Comparison of ENCODE assay signal across 14 mouse cellular contexts in genomic region chr3:65802868-65803267, GRCm38 (mm10).
A peak's percentile ranks its signal among the peaks of the same experiment; 100 is the strongest.
DNase-seq lines count a peak whose midpoint lies in the region; ATAC-seq and TF ChIP-seq lines count a peak whose summit lies in the region.
"Had no signal": no experiment of that assay in that cellular context is flagged by ENCODE, and none has a peak within 500 bp of the region (broad histone marks: within the 10 kb centered on the region; RNA-seq: fewer than 3 reads in every experiment).

No protein-coding gene starts in this region.

- intact Hi-C loops in gastrocnemius, postnatal 14 days (cut with DNase I; ENCODE audit: low total_unique reads): no loop called here
- intact Hi-C loops in left cerebral cortex, adult 2 months (cut with DNase I): no loop called here

- H3K27ac ChIP-seq in heart, embryonic 12.5 days (ENCODE audit: poor library complexity, severe bottlenecking): no peak overlapping the region
- H3K27ac ChIP-seq in lung, postnatal 0 days (ENCODE audit: low read length): no peak overlapping the region
- H3K27ac ChIP-seq in left cerebral cortex, adult 2 months: no peak overlapping the region
- H3K27ac ChIP-seq: hindbrain, embryonic 12.5 days had no signal

- H3K27me3 ChIP-seq in heart, embryonic 12.5 days (replicated peaks): no peaks in the 10 kb centered on the region
- no peaks in the 10 kb centered on the region for H3K27me3 ChIP-seq in lung, postnatal 0 days (replicated peaks; ENCODE audit: insufficient read depth, low read length)
- H3K27me3 ChIP-seq: hindbrain, embryonic 12.5 days had no signal

- no peaks in the 10 kb centered on the region for H3K4me1 ChIP-seq in heart, embryonic 12.5 days (replicated peaks)
- no peaks in the 10 kb centered on the region for H3K4me1 ChIP-seq in lung, postnatal 0 days (ENCODE audit: insufficient read depth, low read depth, low read length)
- H3K4me1 ChIP-seq: hindbrain, embryonic 12.5 days had no signal

- ATAC-seq in heart, embryonic 12.5 days (ENCODE audit: insufficient number of reproducible peaks, low FRiP score): no peak
- peak; percentile 74 for ATAC-seq in lung, postnatal 0 days
- no peak for ATAC-seq in megakaryocyte progenitor cell, adult 5-6 weeks (replicated peaks; ENCODE audit: poor library complexity)
- ATAC-seq: CD4-positive, CD25-positive, alpha-beta regulatory T cell, adult 4 months had no signal

- no peak for TF ChIP-seq EP300 in lung, postnatal 0 days (IDR thresholded peaks at IDR 0.05)

- H3K9me3 ChIP-seq in heart, embryonic 12.5 days (replicated peaks): no peaks in the 10 kb centered on the region; the same call in 1 of the 2 replicates
- H3K9me3 ChIP-seq in lung, postnatal 0 days (ENCODE audit: low read length): no peaks in the 10 kb centered on the region
- H3K9me3 ChIP-seq: hindbrain, embryonic 12.5 days had no signal

- no peak for TF ChIP-seq CTCF in lung, postnatal 0 days (IDR thresholded peaks at IDR 0.05)
- no peak for TF ChIP-seq CTCF in left cerebral cortex, adult 2 months (IDR thresholded peaks at IDR 0.05)

- peak; percentile 44 to 70 for DNase-seq in heart, adult 18-20 months
- DNase-seq in 3T3-L1 (ENCODE audit: low read depth, low spot score): peak; percentile 79
- DNase-seq in gastrocnemius, postnatal 14 days: peak; percentile 12
- peak; percentile 60 for DNase-seq in lung, postnatal 0 days (ENCODE audit: low spot score)
- no peak for DNase-seq in left cerebral cortex, adult 2 months (ENCODE audit: extremely low spot score in 1 of 2, low spot score in 2 of 2)
- no peak for DNase-seq in urinary bladder, adult 2 months (ENCODE audit: low spot score)
- DNase-seq: adrenal gland, postnatal 36 days; cerebellum, adult 11 months; liver had no signal

- no peak overlapping the region for H3K4me3 ChIP-seq in heart, embryonic 12.5 days
- H3K4me3 ChIP-seq in lung, postnatal 0 days (ENCODE audit: low read depth, low read length): no peak overlapping the region
- no peak overlapping the region for H3K4me3 ChIP-seq in left cerebral cortex, adult 2 months
- H3K4me3 ChIP-seq: hindbrain, embryonic 12.5 days had no signal

- 70% methylated on average over 5 of the region's 5 CpGs for WGBS in heart, embryonic 12.5 days
- 48% methylated on average over 5 of the region's 5 CpGs for WGBS in lung, postnatal 0 days

- no peaks in the 10 kb centered on the region for H3K36me3 ChIP-seq in heart, embryonic 12.5 days
- no peaks in the 10 kb centered on the region for H3K36me3 ChIP-seq in lung, postnatal 0 days (ENCODE audit: insufficient read depth, low read length)
- H3K36me3 ChIP-seq: hindbrain, embryonic 12.5 days had no signal

- H3K4me2 ChIP-seq in heart, embryonic 12.5 days: no peak overlapping the region
- H3K4me2 ChIP-seq in lung, postnatal 0 days (replicated peaks; ENCODE audit: low read depth, low read length): no peak overlapping the region
- H3K4me2 ChIP-seq: hindbrain, embryonic 12.5 days; midbrain, embryonic 11.5 days had no signal

- H3K9ac ChIP-seq in heart, embryonic 12.5 days: no peak overlapping the region
- no peak overlapping the region for H3K9ac ChIP-seq in lung, postnatal 0 days (replicated peaks; ENCODE audit: low read depth)
- H3K9ac ChIP-seq: hindbrain, embryonic 12.5 days had no signal

Comparison
In these comparisons a context has a peak if more than half of its experiments do, and no peak if none do; other contexts are left out.
1. DNase-seq: peak in heart, adult 18-20 months (2 of 2), 3T3-L1 (single experiment), gastrocnemius, postnatal 14 days (single experiment) and lung, postnatal 0 days (single experiment); none in left cerebral cortex, adult 2 months (0 of 2) and urinary bladder, adult 2 months (single experiment).